ENCODE assay signal across 24 mouse cellular contexts in the genomic region with DNA sequence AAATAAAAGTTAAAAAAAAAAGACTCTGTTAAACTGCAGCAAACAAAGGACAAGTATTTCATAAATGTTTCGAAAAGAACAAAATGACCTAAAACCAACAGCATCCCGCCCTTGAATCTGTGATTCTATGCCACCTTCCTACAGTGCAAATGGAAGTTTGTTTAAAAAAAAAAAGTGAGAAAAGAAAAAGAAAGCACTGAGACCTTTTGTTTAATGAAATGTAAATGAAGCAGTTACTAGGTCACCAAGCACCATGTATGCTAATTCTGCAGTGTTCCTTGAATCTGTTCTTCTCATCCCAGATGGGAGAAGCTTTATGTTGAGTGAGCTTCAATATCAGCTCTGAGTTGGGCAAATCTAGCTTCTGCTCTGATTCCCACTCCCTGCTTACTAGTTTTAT.
"Had no signal": no experiment of that assay in that cellular context is flagged by ENCODE, and none has a peak within 500 bp of the region (broad histone marks: within the 10 kb centered on the region; RNA-seq: fewer than 3 reads in every experiment).

No protein-coding gene starts in this region.

- H3K9me3 ChIP-seq: heart, embryonic 13.5 days; heart, embryonic 15.5 days; hindbrain, embryonic 13.5 days; hindbrain, embryonic 15.5 days; limb, embryonic 10.5 days; liver, embryonic 12.5 days had no signal

- H3K4me2 ChIP-seq: heart, embryonic 11.5 days; heart, embryonic 13.5 days; heart, embryonic 15.5 days; hindbrain, embryonic 13.5 days; hindbrain, embryonic 15.5 days; limb, embryonic 12.5 days; liver, embryonic 12.5 days had no signal

- H3K27me3 ChIP-seq: heart, embryonic 13.5 days; heart, embryonic 15.5 days; hindbrain, embryonic 13.5 days; hindbrain, embryonic 15.5 days; limb, embryonic 12.5 days; liver, embryonic 12.5 days had no signal

- H3K9ac ChIP-seq: heart, embryonic 13.5 days; heart, embryonic 15.5 days; hindbrain, embryonic 13.5 days; hindbrain, embryonic 15.5 days; limb, embryonic 12.5 days; liver, embryonic 12.5 days; liver, embryonic 14.5 days had no signal

- H3K4me3 ChIP-seq: heart, adult 2 months; heart, embryonic 13.5 days; heart, embryonic 15.5 days; hindbrain, embryonic 13.5 days; hindbrain, embryonic 15.5 days; layer of hippocampus, adult 2 months; limb, embryonic 10.5 days; limb, embryonic 12.5 days; liver, embryonic 12.5 days had no signal

- H3K27ac ChIP-seq: heart, adult 2 months; heart, embryonic 13.5 days; heart, embryonic 15.5 days; hindbrain, embryonic 13.5 days; hindbrain, embryonic 15.5 days; hindbrain, postnatal 0 days; layer of hippocampus, adult 2 months; limb, embryonic 10.5 days; limb, embryonic 12.5 days; liver, embryonic 12.5 days; liver, embryonic 14.5 days had no signal

- H3K36me3 ChIP-seq: heart, embryonic 13.5 days; heart, embryonic 15.5 days; hindbrain, embryonic 13.5 days; hindbrain, embryonic 15.5 days; limb, embryonic 10.5 days; limb, embryonic 12.5 days; liver, embryonic 12.5 days had no signal

- ATAC-seq: hindbrain, postnatal 0 days; intestine, embryonic 16.5 days; liver, embryonic 12.5 days had no signal

- DNase-seq: gastrocnemius, postnatal 14 days; gastrocnemius, postnatal 36 days; heart, adult 11 months; heart, adult 2 months; heart, postnatal 14 days; heart, postnatal 36 days; kidney, adult 11 months; kidney, adult 2 months; kidney, postnatal 10 days; kidney, postnatal 25 days; kidney, postnatal 4 days; liver had no signal

- H3K4me1 ChIP-seq: heart, embryonic 13.5 days; heart, embryonic 15.5 days; hindbrain, embryonic 13.5 days; hindbrain, embryonic 15.5 days; limb, embryonic 10.5 days; limb, embryonic 12.5 days; liver, embryonic 12.5 days had no signal
